Mouse (Mus musculus) mesoderm, embryonic 11.5 days (tissue): ENCODE data around the gene Sart3.

ENCODE experiments used
- DNase-seq: peaks from one replicate; pipeline ENCODE4 v3.0.0-alpha.2; 2012; ENCODE audit warnings: low read depth, low spot score

Sart3 gene

GRCm38 (mm10) chr5:113725417-113725816 is 46.9 kb downstream of the Sart3 start:
- DNase-seq: no peak

- peak; percentile 89 for DNase-seq
Measured at GRCm38 (mm10) chr5:113724446-113724845, 47.9 kb downstream of the Sart3 start, which contains the start of gene 1700069L16Rik. TSS of gene 1700069L16Rik (minus strand) at chr5:113724772.

GRCm38 (mm10) chr5:113723567-113724237 is 48.6 kb downstream of the Sart3 start:
- no peak for DNase-seq

GRCm38 (mm10) chr5:113722224-113723013 is 49.9 kb downstream of the Sart3 start:
- no peak for DNase-seq

- DNase-seq: no peak
Measured at GRCm38 (mm10) chr5:113719221-113719661, 53.1 kb downstream of the Sart3 start.

GRCm38 (mm10) chr5:113716581-113717388 is 55.5 kb downstream of the Sart3 start:
- DNase-seq: peak; percentile 91

- no peak for DNase-seq
Measured at GRCm38 (mm10) chr5:113712861-113713260, 59.4 kb downstream of the Sart3 start.

- no peak for DNase-seq
Measured at GRCm38 (mm10) chr5:113703803-113704585, 68.3 kb downstream of the Sart3 start.

GRCm38 (mm10) chr5:113700388-113701023 is 71.8 kb downstream of the Sart3 start:
- DNase-seq: no peak

GRCm38 (mm10) chr5:113694415-113694814 is 77.9 kb downstream of the Sart3 start:
- no peak for DNase-seq

GRCm38 (mm10) chr5:113694000-113694399 is 78.3 kb downstream of the Sart3 start:
- no peak for DNase-seq

- no peak for DNase-seq
Measured at GRCm38 (mm10) chr5:113693196-113693755, 79.0 kb downstream of the Sart3 start.
